ENCODE assay signal across 15 mouse cellular contexts in genomic region chr9:96914851-96915250, GRCm38 (mm10).
"Had no signal": no experiment of that assay in that cellular context is flagged by ENCODE, and none has a peak within 500 bp of the region (broad histone marks: within the 10 kb centered on the region; RNA-seq: fewer than 3 reads in every experiment).

No protein-coding gene starts in this region.

- H3K36me3 ChIP-seq: limb, embryonic 10.5 days; liver, embryonic 15.5 days; midbrain, embryonic 15.5 days; neural tube, embryonic 12.5 days had no signal

- DNase-seq: lung, embryonic 14.5 days; lung, postnatal 10 days; lung, postnatal 4 days; right cerebral cortex, postnatal 25 days; thymus, postnatal 36 days had no signal

- H3K4me2 ChIP-seq: liver, embryonic 11.5 days; liver, embryonic 15.5 days; lung, embryonic 14.5 days; midbrain, embryonic 11.5 days; midbrain, embryonic 15.5 days; neural tube, embryonic 12.5 days had no signal

- H3K27me3 ChIP-seq: liver, embryonic 15.5 days; megakaryocyte, embryonic 14.5 days; midbrain, embryonic 15.5 days; neural tube, embryonic 12.5 days had no signal

- ATAC-seq: hindbrain, embryonic 16.5 days; inflammation-experienced regulatory T-cells, adult 6 months; intestine, postnatal 0 days; midbrain, embryonic 15.5 days had no signal

- H3K9me3 ChIP-seq: limb, embryonic 10.5 days; liver, embryonic 15.5 days; midbrain, embryonic 15.5 days had no signal

- H3K27ac ChIP-seq: limb, embryonic 10.5 days; liver, embryonic 15.5 days; midbrain, embryonic 15.5 days; neural tube, embryonic 12.5 days had no signal

- H3K4me3 ChIP-seq: limb, embryonic 10.5 days; liver, embryonic 15.5 days; megakaryocyte, embryonic 14.5 days; midbrain, embryonic 15.5 days; neural tube, embryonic 12.5 days had no signal

- H3K4me1 ChIP-seq: liver, embryonic 15.5 days; neural tube, embryonic 12.5 days had no signal

- H3K9ac ChIP-seq: liver, embryonic 15.5 days; lung, embryonic 14.5 days; midbrain, embryonic 15.5 days; neural tube, embryonic 12.5 days had no signal
